Mouse (Mus musculus) C2C12 (cell line): ENCODE data around the gene Sox11.

ENCODE experiments used
- CTCF ChIP-seq: IDR thresholded peaks from one replicate; pipeline ENCODE4 v1.5.1; 2011; ENCODE audit not compliant: control insufficient read depth, insufficient read depth, insufficient read length
- FOSL1 ChIP-seq: IDR thresholded peaks from one replicate; pipeline ENCODE4 v1.8.0; 2011; ENCODE audit warnings: mild to moderate bottlenecking, low read length; ENCODE audit not compliant: poor library complexity, insufficient read depth, severe bottlenecking
- MAX ChIP-seq: IDR thresholded peaks from one replicate; pipeline ENCODE4 v1.6.1; 2011; ENCODE audit warnings: mild to moderate bottlenecking, control low read depth
- MYOD1 ChIP-seq: IDR thresholded peaks from one replicate; pipeline ENCODE4 v1.6.1; 2011; ENCODE audit warnings: low read depth; ENCODE audit not compliant: control insufficient read depth, insufficient read length
- USF1 ChIP-seq: IDR thresholded peaks from one replicate; pipeline ENCODE4 v1.6.1; 2011; ENCODE audit warnings: low read depth, mild to moderate bottlenecking, control low read depth, moderate library complexity

DNA sequence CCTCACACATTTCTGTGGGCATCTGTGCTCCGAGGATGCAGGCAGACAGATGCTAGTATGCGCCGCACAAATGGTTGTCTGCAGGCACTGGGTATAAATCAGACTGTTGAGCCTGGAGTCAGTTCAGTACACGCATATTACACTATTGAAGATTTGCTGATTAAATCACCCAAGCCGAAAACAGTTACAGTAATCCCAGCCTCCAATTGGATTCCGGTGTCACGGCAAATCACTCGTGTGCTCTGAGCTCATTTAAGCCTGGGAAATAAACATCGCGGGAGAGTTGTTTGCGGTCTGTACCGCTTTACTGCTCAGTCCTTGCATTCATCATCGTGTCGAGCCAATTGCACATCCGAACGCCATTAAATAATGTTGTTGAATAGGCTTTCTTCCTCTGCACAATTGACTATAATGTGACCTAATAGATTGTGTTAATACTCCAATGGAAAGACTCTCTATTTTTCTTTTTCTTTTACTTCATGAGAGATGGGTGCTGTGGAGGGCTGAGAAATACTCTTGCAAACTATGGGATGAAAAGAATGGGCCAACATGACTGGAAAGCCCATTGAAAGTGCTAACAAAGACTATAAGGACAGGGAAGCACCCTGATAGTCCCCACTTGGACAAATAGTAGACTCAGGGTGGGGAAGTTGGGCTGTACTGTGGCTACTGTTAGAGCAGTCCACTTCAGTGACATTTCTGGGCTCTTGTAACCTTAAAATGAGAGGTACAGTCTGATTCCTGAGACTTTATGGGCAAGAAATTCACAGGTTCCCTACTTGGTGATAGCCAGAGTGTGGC lies 21.7 kb upstream of the Sox11 start:
- TF ChIP-seq CTCF (no peak), MAX (no peak), MYOD1 (no peak), FOSL1 (no peak), USF1 (no peak)
